Mouse (Mus musculus): Measurements from ENCODE around the gene Supt4a. TPM values are rescaled to one million over a fixed set of nuclear protein-coding genes. Genes with fewer than 3 reads are reported as not detected.

Supt4a gene
- total RNA-seq, 2 experiments from 2014 or later: 67.7 to 83.3 TPM

DNA sequence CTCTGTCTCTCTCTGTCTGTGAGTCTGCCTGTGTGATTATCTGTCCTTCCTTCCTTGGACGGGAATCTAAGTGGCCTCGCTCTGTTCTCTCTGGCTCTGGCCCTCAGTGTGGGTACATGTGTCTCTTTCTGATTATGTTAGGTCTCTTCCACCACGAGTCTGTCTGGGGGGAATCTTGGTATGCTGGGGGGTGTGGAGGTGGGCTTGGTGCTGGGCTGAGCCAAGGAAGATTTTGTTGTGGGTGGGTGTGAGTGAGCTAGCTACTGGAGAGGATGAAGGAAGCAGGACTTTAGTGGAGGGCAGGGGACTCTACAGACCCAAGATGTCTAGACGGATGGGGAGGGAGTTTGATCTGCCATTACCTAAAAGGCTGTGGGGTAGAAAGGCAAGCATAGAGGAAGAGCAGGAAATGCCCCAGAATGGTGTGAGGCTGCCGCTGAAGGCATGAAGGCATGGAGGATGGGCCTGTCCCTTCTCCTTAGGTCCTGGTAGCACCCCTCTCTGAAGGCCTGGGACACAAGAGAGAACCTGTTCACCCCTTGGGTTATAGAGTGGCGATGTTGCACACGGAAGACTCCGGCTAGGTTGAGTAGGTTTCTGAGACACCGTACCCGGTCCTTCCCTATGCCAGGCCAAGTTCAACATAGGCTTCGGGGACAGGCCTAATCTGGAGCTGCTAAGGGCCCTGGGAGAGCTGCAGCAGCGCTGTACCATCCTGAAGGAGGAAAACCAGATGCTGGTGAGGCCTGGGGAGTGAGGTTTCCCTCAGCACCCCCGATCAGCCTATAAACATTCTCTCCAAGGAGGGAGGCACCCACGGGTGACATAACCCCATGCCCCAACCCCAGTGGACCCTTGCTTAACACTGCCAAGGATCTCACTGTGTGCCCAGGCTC, 24.7 kb downstream of the Supt4a start:
- DNase-seq (ENCODE audit: low spot score in 2 of 2): peak; percentile 32 to 42
- intact Hi-C loops (cut with DNase I): loop anchor here (2.0 to 5.0 kb wide), 2 partner anchors 100 to 159 kb away; partner anchors contain the start of genes Olfr464 and Rnf43

DNA sequence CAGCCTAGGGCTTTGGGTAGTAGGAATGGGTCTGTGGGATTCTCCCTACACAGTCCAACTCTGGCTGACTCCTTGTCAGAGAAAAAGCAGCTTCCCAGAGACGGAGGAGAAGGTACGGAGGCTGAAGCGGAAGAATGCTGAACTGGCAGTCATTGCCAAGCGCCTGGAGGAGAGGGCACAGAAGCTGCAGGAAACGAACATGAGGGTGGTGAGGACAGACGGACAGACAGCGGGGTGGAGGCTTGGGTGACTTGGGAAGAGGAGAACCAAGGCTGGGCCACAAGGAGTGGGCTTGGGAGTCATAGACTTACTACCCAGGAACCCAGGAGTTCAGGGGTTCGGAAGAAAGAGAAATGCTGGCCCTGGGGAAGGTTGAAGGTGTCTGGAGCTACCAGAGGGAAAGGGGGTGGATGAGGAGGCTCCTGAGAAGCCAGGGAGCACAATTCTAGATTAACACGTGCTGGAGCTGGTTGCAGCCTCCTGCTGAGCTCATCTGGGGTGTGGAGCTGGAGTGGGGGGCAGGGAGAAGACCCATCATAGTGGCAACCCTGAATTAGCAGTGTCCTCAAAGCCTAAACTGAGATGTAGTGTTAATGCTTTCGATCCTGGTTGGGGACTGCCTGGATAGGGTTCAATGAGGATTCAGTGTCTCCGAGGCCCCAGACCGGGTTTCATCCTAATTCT, 25.5 kb downstream of the Supt4a start:
- peak; percentile 37 to 41 for DNase-seq (ENCODE audit: low spot score in 2 of 2)
- intact Hi-C loops (cut with DNase I): loop anchor here (2.0 to 5.0 kb wide), 2 partner anchors 101 to 158 kb away; partner anchors contain the start of genes Olfr464 and Rnf43

- peak; percentile 81 to 89 for DNase-seq (ENCODE audit: low spot score in 2 of 2)
- intact Hi-C loops (cut with DNase I): loop anchor here (2.0 to 5.0 kb wide), 2 partner anchors 101 to 157 kb away; partner anchors contain the start of genes Olfr464 and Rnf43
Measured at GRCm38 (mm10) chr11:87763511-87763987, 26.2 kb downstream of the Supt4a start.

- intact Hi-C loops (cut with DNase I): loop anchor here (2.0 to 5.0 kb wide), 3 partner anchors 27 to 157 kb away; partner anchors contain the start of genes Olfr464, Rnf43 and Supt4a
- DNase-seq (ENCODE audit: low spot score in 2 of 2): peak; percentile 66 to 68
Measured at GRCm38 (mm10) chr11:87763988-87764876, 26.9 kb downstream of the Supt4a start.

GRCm38 (mm10) chr11:87768745-87769144, 31.4 kb downstream of the Supt4a start:
- no peak for DNase-seq (ENCODE audit: low spot score in 2 of 2)
- intact Hi-C loops (cut with DNase I): no loop called here

DNA sequence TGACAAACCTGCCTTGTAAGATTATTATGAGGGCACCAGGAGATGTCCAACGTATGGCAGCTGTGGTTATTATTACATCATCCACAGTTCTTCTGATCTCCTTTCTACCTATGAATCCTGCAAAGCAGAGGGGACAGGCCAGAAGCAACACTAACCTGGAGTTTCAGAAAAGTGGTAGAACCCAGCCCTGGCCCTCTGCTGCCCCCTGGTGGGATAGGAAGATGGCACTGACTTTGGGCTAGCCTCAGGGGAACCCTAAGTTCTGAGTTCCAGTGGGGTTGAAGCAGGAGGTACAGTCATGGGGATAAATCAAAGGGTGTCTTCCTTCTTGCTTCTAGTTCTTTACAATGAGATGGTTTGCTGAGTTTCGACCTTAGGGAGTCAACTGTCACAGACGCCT, 33.6 kb downstream of the Supt4a start:
- intact Hi-C loops (cut with DNase I): no loop called here
- peak; percentile 46 to 61 for DNase-seq (ENCODE audit: low spot score in 2 of 2)

GRCm38 (mm10) chr11:87772354-87772753, 35.0 kb downstream of the Supt4a start:
- intact Hi-C loops (cut with DNase I): no loop called here
- DNase-seq (ENCODE audit: low spot score in 2 of 2): no peak

GRCm38 (mm10) chr11:87778100-87778765, 40.9 kb downstream of the Supt4a start:
- peak; percentile 47 to 61 for DNase-seq (ENCODE audit: low spot score in 2 of 2)
- intact Hi-C loops (cut with DNase I): loop anchor here (5.0 kb wide), 1 partner anchor 176 kb away; no protein-coding TSS in a partner anchor

- no peak for DNase-seq (ENCODE audit: low spot score in 2 of 2)
- intact Hi-C loops (cut with DNase I): loop anchor here (5.0 kb wide), 1 partner anchor 177 kb away; no protein-coding TSS in a partner anchor
Measured at GRCm38 (mm10) chr11:87778915-87779314, 41.6 kb downstream of the Supt4a start.

DNA sequence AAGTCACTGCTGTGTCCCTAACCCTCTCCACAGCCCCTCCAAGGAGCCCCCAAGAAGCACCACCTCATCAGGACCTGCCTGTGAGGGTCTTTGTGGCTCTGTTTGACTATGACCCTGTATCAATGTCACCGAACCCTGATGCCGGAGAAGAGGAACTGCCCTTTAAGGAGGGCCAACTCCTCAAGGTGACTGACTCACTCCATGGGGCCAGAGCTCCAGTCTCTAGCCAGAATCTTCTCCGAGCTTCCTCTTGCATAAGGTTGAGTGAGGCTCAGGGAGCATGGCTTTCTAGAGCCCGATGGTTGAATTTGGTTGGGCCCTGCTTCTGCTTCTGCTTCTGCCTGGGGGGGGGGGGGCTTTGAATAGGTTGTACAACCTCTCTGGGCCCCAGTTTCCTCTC, 42.0 kb downstream of the Supt4a start:
- intact Hi-C loops (cut with DNase I): loop anchor here (5.0 kb wide), 1 partner anchor 177 kb away; no protein-coding TSS in a partner anchor
- no peak for DNase-seq (ENCODE audit: low spot score in 2 of 2)

DNA sequence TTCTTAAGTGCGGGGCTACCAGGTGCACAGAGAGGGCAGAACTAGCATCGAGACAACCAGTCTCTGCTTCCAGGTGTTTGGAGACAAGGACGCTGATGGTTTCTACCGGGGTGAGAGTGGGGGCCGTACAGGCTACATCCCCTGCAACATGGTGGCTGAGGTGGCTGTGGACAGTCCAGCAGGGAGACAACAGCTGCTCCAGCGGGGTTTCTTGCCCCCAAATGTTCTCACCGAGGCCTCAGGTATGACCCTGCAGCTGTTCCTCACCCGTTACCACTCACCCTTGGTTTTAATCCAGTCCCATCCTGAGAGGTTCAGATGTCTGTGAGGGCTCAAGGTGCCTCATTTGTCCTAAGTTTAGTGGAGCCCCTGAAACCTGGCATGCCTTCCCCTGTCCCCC, 42.8 kb downstream of the Supt4a start:
- DNase-seq (ENCODE audit: low spot score in 2 of 2): no peak
- intact Hi-C loops (cut with DNase I): no loop called here

- no peak for DNase-seq (ENCODE audit: low spot score in 2 of 2)
- intact Hi-C loops (cut with DNase I): no loop called here
Measured at GRCm38 (mm10) chr11:87790088-87790487, 52.7 kb downstream of the Supt4a start.

Small RNA genes within 50 kb of the gene (microRNA-seq; reads per million reads assigned to microRNA genes)
- gene Mir142 (not detected), gene Mir142b (not detected)

Other genes with a start within 250 kb of the Supt4a start
- under 1 TPM in 1 of 2 experiments, not detected in 1; 0.20 TPM for gene Gm11492, start 170.9 kb upstream of the Supt4a start, total RNA-seq (2021)
- 100 to 1,000 TPM; 161 to 227 TPM for gene Sept4, start 168.6 kb upstream of the Supt4a start, total RNA-seq (2021)
- gene Mtmr4, start 145.4 kb upstream of the Supt4a start, total RNA-seq (2021): 10 to 100 TPM; 88.0 to 93.4 TPM
- under 1 TPM; 0.42 to 0.57 TPM for gene Hsf5, start 120.4 kb upstream of the Supt4a start, total RNA-seq (2021)
- 1 to 10 TPM; 2.8 to 2.9 TPM for gene Rnf43, start 74.8 kb upstream of the Supt4a start, total RNA-seq (2021)
- gene Tspoap1, start 23.0 kb downstream of the Supt4a start, total RNA-seq (2021): 100 to 1,000 TPM; 158 to 214 TPM
- gene Mpo, start 56.0 kb downstream of the Supt4a start, total RNA-seq (2021): not detected
- under 1 TPM; 0.29 to 0.39 TPM for gene Lpo, start 90.7 kb downstream of the Supt4a start, total RNA-seq (2021)
- 1 to 10 TPM; 4.0 to 8.0 TPM for gene Mks1, start 115.7 kb downstream of the Supt4a start, total RNA-seq (2021)
- gene Epx, start 138.0 kb downstream of the Supt4a start, total RNA-seq (2021): under 1 TPM in 1 of 2 experiments, not detected in 1; 0.17 TPM
- gene Olfr462, start 154.7 kb downstream of the Supt4a start, total RNA-seq (2021): not detected
- gene Olfr463, start 159.8 kb downstream of the Supt4a start, total RNA-seq (2021): not detected
- 1 to 10 TPM; 2.7 to 4.5 TPM for gene Olfr464, start 183.4 kb downstream of the Supt4a start, total RNA-seq (2021)
- 100 to 1,000 TPM; 539 to 592 TPM for gene Dynll2, start 250.0 kb downstream of the Supt4a start, total RNA-seq (2021)

All from left cerebral cortex, postnatal 36 days (tissue).